Mouse (Mus musculus): Measurements from ENCODE around the gene Psme2b.
"Not testable (repeated sequence)": the region's sequence is repeated elsewhere in the genome, so short reads cannot be mapped to it uniquely, and the experiment has no call there.

DNA sequence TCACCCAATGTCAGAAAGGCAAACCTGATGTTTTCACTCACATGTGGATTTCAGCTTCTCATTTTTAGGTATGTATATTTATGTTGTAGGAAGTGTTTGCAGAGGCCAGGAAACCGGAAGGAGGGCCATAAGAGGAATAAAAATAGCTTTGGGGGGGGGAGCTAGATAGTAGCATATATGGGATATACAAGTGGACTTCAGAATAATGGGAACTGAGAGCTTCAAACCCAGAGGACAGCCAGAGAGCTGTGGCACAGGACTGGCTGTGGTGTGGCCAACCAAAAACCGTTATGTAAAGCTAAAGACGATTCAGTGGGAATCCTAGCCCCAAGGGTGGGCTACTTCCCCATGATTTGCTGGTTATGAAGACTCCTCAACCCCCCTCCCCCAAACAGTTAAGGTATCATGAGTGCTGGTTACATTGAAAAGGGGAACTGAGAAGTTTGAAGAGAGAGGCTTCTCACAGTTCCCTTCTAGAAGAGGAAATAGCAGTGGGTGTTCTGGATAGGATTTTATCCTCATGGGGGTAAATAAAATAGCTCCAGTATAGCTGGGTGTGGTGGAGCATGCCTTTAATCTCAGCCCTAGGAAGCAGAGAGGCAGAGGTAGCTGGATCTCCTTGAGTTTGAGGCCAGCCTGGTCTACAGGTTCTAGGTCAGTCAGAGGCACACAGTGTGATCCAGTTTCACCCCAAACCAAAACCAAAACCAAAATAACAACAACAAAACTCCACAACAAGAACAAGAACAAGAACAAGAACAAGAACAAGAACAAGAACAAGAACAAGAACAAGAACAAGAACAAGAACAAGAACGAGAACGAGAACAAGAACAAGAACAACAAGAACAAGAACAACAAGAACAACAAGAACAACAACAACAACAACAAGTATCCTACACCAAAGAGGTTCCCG lies 45.1 kb downstream of the Psme2b start:
- not testable (repeated sequence) for TF ChIP-seq CTCF (conservative IDR thresholded peaks at IDR 0.05; ENCODE audit: low read length); NANOG (IDR thresholded peaks at IDR 0.05; ENCODE audit: borderline replicate concordance, low read length)

Measured in E14TG2a.4 (cell line).